Mouse (Mus musculus) liver, postnatal 0 days (tissue): ENCODE data around the gene Ccdc190.

Experiments used
- CTCF ChIP-seq: sonication (generic); IDR thresholded peaks from 2 replicates; pipeline ENCODE4 v1.5.1; 2016; ENCODE audit warnings: antibody characterized with exemption, low read depth
- EP300 ChIP-seq: IDR thresholded peaks from 2 replicates; pipeline ENCODE4 v1.6.1; 2016; ENCODE audit warnings: antibody characterized with exemption, low read depth, mild to moderate bottlenecking

DNA sequence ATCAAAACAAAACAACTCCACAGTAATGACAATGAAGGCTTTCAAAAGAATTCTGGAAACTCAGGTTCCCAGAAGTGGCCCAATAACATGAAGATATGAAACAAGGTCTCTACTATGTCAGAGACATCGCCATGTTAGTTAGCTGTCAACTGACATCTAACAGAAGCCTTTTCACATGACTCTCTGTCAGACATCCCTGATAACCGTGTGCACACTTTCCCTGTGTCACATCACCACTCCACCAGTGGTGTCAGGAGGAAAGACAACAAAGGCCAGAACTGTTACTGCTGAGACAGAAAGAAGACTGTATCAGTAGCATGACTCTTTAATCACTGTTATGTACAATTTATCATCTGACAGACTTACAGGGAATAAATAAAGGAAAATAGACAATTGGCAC, 43.5 kb downstream of the Ccdc190 start:
- no peak for TF ChIP-seq EP300
- TF ChIP-seq CTCF: no peak
